Mouse (Mus musculus) forebrain, embryonic 11.5 days (tissue): Measurements from ENCODE around the gene Urb2. TPM values are rescaled to one million over a fixed set of nuclear protein-coding genes. Genes with fewer than 3 reads are reported as not detected.

Experiments
- ATAC-seq: fragments of 200-750 bp; cut with Nextera tagmentation; replicated peaks from 2 replicates; pipeline ENCODE4 v1.8.0; 2017; ENCODE audit warnings: moderate TSS enrichment; ENCODE audit not compliant: low FRiP score
- DNase-seq: peaks from one replicate; pipeline ENCODE4 v3.0.0-alpha.2; 2017; ENCODE audit warnings: low spot score
- H3K27ac ChIP-seq: fragments of 300-500 bp; sonication (generic); 2 replicates; pipeline ENCODE4 v1.5.1; 2014; ENCODE audit warnings: low read depth, low read length
- H3K27me3 ChIP-seq: fragments of 300-500 bp; sonication (generic); 2 replicates; pipeline ENCODE4 v1.6.1; 2014; ENCODE audit warnings: mild to moderate bottlenecking, low read length, mixed read lengths; ENCODE audit not compliant: control insufficient read depth, insufficient read depth
- H3K36me3 ChIP-seq: fragments of 300-500 bp; sonication (generic); 2 replicates; pipeline ENCODE4 v1.6.1; 2014; ENCODE audit warnings: mild to moderate bottlenecking, low read length, moderate library complexity, mixed read lengths; ENCODE audit not compliant: control insufficient read depth, insufficient read depth
- H3K4me1 ChIP-seq: fragments of 300-500 bp; sonication (generic); replicated peaks from 2 replicates; pipeline ENCODE4 v1.6.1; 2014; ENCODE audit warnings: low read length, mixed read lengths; ENCODE audit not compliant: control insufficient read depth, insufficient read depth
- H3K4me2 ChIP-seq: fragments of 300-500 bp; sonication (generic); 2 replicates; pipeline ENCODE4 v1.6.1; 2014; ENCODE audit warnings: low read depth, mild to moderate bottlenecking, low read length, moderate library complexity, mixed read lengths; ENCODE audit not compliant: severe bottlenecking
- H3K4me3 ChIP-seq: fragments of 300-500 bp; sonication (generic); 2 replicates; pipeline ENCODE4 v1.5.1; 2014; ENCODE audit warnings: low read depth, low read length
- H3K9ac ChIP-seq: fragments of 300-500 bp; sonication (generic); 2 replicates; pipeline ENCODE4 v1.6.1; 2014; ENCODE audit warnings: low read length
- H3K9me3 ChIP-seq: fragments of 300-500 bp; sonication (generic); 2 replicates; pipeline ENCODE4 v1.6.1; 2016; ENCODE audit warnings: low read length, mixed read lengths; ENCODE audit not compliant: control insufficient read depth
- whole genome bisulfite sequencing: fragments of 180-500 bp; shearing (Covaris S2); extraction: QIAGEN DNeasy Blood & Tissue Kit; methylation state at CpG from one replicate; pipeline ENCODE4 v1.1.7; 2014; 5-methylcytosine and 5-hydroxymethylcytosine counted together
- polyA plus RNA-seq: library from polyadenylated mRNA; unstranded; fragments of >200 nt; fragmentation: Nextera tagmentation; extraction: Ambion mirVana; gene quantifications from 2 replicates; pipeline ENCODE4 v1.2.1, GENCODE M21; 2014

Urb2 gene
- polyA plus RNA-seq, 1 experiment from 2014 or later = 9.6 TPM

DNA sequence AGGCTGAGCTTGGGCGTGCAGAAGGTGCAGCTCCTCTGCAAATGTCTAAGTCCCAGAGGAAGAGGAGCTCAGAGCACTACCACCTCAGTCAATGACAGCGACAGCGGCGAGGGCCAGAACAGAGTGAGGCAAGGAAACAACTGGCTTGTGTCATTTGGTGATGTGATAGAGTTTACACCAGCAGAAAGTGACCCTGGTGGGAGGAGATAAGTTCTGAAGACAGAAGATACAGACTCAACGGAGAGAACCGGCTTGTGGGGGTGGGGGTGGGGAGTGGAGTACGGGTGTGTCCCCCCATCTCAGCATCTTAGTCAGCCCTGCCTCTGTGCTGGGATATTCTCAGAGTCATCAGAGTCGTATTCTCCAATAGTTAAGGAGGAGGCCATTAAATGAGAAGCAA, 56.1 kb downstream of the Urb2 start:
- Histone ChIP-seq H3K36me3 (no peaks in the 10 kb centered on the region), H3K9me3 (no peaks in the 10 kb centered on the region), H3K27me3 (no peaks in the 10 kb centered on the region), H3K27ac (no peak overlapping the region), H3K9ac (no peak overlapping the region), H3K4me1 (no peaks in the 10 kb centered on the region), H3K4me3 (no peak overlapping the region), H3K4me2 (no peak overlapping the region)
- ATAC-seq (no peak), DNase-seq (no peak)
- 89% methylated on average over 8 of the region's 8 CpGs for WGBS

DNA sequence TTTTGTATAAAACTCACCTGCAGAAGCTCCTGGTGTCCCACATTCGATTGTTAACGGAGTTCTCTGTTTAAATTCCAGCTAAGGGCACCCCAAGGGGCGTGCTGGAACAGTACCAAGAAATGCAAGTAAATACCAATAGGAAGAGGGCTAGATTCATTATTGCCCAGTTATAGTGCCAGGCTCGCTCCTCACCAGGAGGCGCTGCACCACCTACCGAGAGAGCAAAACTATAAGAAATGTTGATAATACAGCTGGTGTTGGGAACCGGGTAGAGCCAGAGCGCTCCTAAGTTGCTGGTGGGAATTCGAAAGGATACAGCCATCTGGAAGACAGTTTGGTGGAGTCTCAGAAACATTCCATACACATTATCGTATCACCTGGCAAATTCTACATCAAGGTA, 56.7 kb downstream of the Urb2 start:
- WGBS = 89% methylated on average over 10 of the region's 10 CpGs
- no peaks in the 10 kb centered on the region for H3K9me3 ChIP-seq

DNA sequence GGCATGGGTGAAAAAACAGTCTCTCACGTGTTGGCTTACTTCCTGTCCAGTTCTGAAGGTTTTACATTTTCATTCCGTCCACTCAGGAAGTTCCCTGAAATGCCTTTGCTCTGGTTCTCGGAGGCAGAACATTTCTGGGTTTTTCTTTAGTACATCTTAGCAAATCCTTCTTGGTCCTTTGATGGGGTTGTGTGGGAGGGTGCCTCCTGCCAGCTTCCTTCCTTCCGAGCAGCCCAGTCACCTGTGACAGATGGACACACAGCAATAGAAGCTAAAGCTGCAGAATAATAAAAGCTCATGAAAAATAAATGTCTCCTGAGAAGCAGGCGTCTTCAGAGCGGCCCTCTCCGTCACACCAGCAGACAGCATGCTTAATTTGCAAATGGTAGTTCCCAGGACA, 57.7 kb downstream of the Urb2 start:
- H3K27ac ChIP-seq = no peak overlapping the region
- H3K9me3 ChIP-seq = no peaks in the 10 kb centered on the region
- ATAC-seq (no peak), DNase-seq (no peak)
- H3K4me1 ChIP-seq = no peaks in the 10 kb centered on the region
- H3K27me3 ChIP-seq = no peaks in the 10 kb centered on the region
- H3K9ac ChIP-seq = no peak overlapping the region
- no peaks in the 10 kb centered on the region for H3K36me3 ChIP-seq
- 82% methylated on average over 7 of the region's 7 CpGs for WGBS
- H3K4me2 ChIP-seq = no peak overlapping the region
- H3K4me3 ChIP-seq = no peak overlapping the region

More for the DNA sequence above, 56.7 kb downstream of the Urb2 start:
- Histone ChIP-seq H3K36me3 (no peaks in the 10 kb centered on the region), H3K4me1 (no peaks in the 10 kb centered on the region), H3K4me3 (no peak overlapping the region), H3K27me3 (no peaks in the 10 kb centered on the region), H3K4me2 (no peak overlapping the region), H3K9ac (no peak overlapping the region), H3K27ac (no peak overlapping the region)
- DNase-seq (no peak), ATAC-seq (no peak)

DNA sequence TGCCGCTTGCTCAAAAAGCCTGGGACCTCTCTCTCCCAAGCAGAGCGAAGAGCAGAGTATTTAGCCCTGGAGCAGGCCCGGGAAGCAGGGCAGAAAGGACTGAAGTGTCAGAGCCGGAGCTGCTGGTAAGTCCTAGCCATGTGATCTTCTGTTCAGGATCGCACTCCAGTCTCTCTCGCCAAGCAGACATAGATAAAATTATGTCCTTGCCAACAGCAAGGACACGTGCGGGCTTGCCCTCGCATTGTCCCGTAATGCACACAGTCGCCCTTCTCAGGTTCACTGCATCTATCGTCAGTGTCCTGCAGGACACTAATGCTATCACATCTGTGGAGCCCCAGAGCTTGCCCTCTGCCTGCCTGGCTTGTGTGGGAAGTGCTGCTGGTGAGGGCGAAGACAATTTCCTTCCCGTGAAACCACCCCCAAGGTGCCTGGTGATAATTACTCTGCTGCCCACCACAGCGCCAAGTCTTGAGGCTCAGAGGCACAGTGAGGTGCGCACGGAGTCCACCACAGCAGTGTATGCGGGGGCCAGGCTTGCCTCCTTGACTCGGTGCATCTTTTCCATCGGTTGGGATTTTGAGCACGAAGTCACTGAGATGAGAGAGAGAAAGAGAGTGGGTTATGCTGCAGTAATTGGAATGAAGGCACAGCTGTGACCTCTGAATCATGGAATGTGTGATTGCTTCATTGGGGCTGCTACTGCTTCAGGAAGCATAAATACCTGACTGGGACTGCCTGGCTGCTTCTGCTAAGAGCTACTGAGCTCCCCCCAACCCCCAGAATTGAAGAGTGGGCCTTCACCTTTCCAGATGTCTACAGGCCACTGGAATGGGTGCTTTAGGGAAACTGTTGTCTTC, 59.4 kb downstream of the Urb2 start:
- Histone ChIP-seq H3K9me3 (no peaks in the 10 kb centered on the region), H3K4me2 (no peak overlapping the region), H3K4me3 (no peak overlapping the region), H3K4me1 (no peaks in the 10 kb centered on the region), H3K27me3 (no peaks in the 10 kb centered on the region), H3K36me3 (no peaks in the 10 kb centered on the region), H3K27ac (no peak overlapping the region), H3K9ac (no peak overlapping the region)
- DNase-seq (no peak), ATAC-seq (no peak)
- WGBS = 88% methylated on average over 21 of the region's 21 CpGs

DNA sequence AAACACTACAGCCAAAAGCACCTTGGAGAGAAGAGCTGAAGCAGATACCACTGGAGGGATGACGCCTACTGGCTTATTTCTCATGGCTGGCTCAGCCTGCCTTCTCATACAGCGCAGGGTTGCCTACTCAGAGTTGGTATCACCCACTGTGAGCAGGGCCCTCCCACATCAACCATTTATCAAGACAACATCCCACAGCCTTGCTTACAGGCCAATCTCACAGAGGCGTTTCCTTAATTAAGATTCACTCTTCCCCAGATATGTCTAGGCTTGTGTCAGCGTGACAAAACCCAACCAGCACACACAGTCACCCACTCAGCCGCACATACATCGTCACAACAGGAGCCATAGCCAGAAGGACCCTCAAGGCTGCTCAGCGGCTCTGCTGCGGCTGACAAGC, 61.3 kb downstream of the Urb2 start:
- no peaks in the 10 kb centered on the region for H3K27me3 ChIP-seq
- H3K9ac ChIP-seq = no peak overlapping the region
- H3K4me1 ChIP-seq = no peaks in the 10 kb centered on the region
- no peak overlapping the region for H3K27ac ChIP-seq
- H3K4me2 ChIP-seq = no peak overlapping the region
- no peaks in the 10 kb centered on the region for H3K36me3 ChIP-seq
- H3K9me3 ChIP-seq = no peaks in the 10 kb centered on the region
- no peak for DNase-seq
- 92% methylated on average over 8 of the region's 8 CpGs for WGBS
- no peak overlapping the region for H3K4me3 ChIP-seq
- no peak for ATAC-seq

DNA sequence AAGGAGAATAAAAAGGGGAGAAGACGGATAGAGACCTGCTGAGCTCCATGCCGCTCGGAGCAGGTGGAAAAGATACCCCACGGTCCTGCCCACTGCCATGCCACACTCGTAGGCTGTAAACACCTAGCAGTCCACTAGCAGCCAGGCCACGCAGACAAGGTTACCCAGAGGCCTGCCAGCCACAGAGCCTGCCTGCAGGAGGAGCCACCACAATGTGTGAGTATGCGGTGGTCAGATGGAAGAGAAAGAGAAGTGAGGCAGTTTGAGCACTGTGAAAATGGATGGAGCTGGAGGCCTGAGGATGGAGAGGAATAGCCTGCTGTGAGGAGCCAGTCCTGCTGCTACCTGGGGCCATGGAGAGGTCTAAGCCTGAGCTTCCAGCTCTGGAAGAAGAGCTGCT, 62.3 kb downstream of the Urb2 start:
- H3K4me3 ChIP-seq = no peak overlapping the region
- WGBS = 79% methylated on average over 7 of the region's 7 CpGs
- no peaks in the 10 kb centered on the region for H3K36me3 ChIP-seq
- no peak for DNase-seq
- H3K4me2 ChIP-seq = no peak overlapping the region
- H3K4me1 ChIP-seq = no peaks in the 10 kb centered on the region
- H3K9ac ChIP-seq = no peak overlapping the region
- no peak overlapping the region for H3K27ac ChIP-seq
- H3K27me3 ChIP-seq = no peaks in the 10 kb centered on the region
- H3K9me3 ChIP-seq = no peaks in the 10 kb centered on the region
- ATAC-seq = no peak

DNA sequence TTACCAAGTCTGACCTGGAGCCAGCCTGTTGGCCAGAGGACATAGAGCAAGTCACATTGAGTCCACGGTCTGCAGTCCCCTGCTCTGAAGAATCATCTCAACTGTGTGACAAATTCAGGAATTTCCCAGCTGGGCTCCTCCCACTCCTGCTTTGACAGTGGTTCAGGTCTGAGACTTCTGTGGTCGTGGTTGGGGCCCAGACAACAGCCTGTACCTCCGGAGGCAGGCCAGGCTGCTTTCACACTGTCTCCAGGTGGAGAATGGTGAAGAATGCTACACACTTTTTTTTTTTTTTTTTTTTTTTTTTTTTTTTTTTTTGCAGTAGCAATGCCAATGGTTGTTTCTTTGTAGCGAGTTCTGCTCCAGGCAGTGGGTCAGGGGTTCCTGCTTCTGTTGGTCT, 64.4 kb downstream of the Urb2 start:
- no peaks in the 10 kb centered on the region for H3K4me1 ChIP-seq
- ATAC-seq = no peak
- H3K27ac ChIP-seq = no peak overlapping the region
- no peaks in the 10 kb centered on the region for H3K27me3 ChIP-seq
- H3K4me2 ChIP-seq = no peak overlapping the region
- no peak overlapping the region for H3K9ac ChIP-seq
- H3K9me3 ChIP-seq = no peaks in the 10 kb centered on the region
- H3K36me3 ChIP-seq = no peaks in the 10 kb centered on the region
- no peak for DNase-seq
- H3K4me3 ChIP-seq = no peak overlapping the region
- 78% methylated on average over 4 of the region's 4 CpGs for WGBS

DNA sequence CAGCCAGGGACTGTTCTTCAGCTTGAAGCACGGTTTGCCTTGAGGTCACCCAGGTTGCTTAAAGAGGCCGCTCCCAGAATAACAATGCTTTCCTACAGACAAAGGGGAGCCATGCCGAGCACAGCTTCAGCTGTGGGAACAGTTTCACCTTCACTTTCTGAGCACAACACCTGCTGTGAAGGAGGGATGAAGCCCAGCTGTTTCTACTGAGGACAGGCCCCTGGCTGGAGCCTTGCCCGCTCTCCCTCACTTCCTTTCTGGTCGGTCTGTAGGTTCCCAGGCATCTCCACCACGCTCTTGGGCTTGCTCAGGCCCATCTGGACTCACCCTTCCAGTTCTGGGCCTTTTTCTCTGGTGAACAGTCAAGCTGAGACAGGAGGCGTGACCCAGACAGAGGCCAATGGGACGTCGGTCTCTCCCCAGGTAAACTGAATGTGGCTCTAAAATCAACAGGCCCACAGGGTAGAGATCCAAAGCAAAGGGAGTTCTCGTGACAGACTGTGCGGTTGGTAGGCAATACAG, 66.8 kb downstream of the Urb2 start:
- Histone ChIP-seq H3K9ac (no peak overlapping the region), H3K9me3 (no peaks in the 10 kb centered on the region), H3K36me3 (no peaks in the 10 kb centered on the region), H3K4me1 (no peaks in the 10 kb centered on the region), H3K27ac (no peak overlapping the region), H3K4me3 (no peak overlapping the region), H3K4me2 (no peak overlapping the region), H3K27me3 (no peaks in the 10 kb centered on the region)
- DNase-seq (no peak), ATAC-seq (no peak)
- WGBS = 41% methylated on average over 11 of the region's 11 CpGs

DNA sequence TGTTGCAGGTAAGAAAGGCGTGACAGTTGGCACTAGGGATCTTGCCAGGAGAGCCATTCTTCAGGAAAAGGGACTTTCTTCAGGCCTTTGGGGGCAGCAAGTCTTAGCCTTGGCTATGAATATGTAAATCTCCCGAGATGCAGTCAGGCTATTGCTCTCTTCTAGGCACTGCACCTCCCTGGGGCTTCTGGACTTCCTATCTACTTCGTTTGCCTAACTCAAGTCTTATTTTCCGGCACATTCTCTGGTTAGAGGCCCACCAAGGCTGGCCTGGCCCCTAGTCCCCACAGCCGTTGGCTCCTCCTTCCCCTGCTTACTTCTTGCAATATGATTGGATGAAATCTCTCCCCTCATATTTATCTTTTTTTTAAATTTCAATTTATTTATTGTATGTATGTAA, 67.7 kb downstream of the Urb2 start:
- Histone ChIP-seq H3K4me3 (no peak overlapping the region), H3K27me3 (no peaks in the 10 kb centered on the region), H3K4me1 (no peaks in the 10 kb centered on the region), H3K27ac (no peak overlapping the region), H3K4me2 (no peak overlapping the region), H3K36me3 (no peaks in the 10 kb centered on the region), H3K9ac (no peak overlapping the region), H3K9me3 (no peaks in the 10 kb centered on the region)
- ATAC-seq (no peak), DNase-seq (no peak)
- WGBS = 79% methylated on average over 5 of the region's 5 CpGs
